Mouse (Mus musculus) lung, adult 2 months (tissue): Measurements from ENCODE around the gene Mb.

Source experiments
- CTCF ChIP-seq: fragments of 200-500 bp; IDR thresholded peaks from 2 replicates; pipeline ENCODE4 v1.5.1; 2011; ENCODE audit warnings: mild to moderate bottlenecking, low read length, control low read depth; ENCODE audit not compliant: insufficient read depth
- POLR2A ChIP-seq: fragments of 200-500 bp; IDR thresholded peaks from 2 replicates; pipeline ENCODE4 v1.6.1; 2011; ENCODE audit warnings: low read depth, mild to moderate bottlenecking, control low read depth, low read length, borderline replicate concordance; ENCODE audit errors: extremely low read depth

DNA sequence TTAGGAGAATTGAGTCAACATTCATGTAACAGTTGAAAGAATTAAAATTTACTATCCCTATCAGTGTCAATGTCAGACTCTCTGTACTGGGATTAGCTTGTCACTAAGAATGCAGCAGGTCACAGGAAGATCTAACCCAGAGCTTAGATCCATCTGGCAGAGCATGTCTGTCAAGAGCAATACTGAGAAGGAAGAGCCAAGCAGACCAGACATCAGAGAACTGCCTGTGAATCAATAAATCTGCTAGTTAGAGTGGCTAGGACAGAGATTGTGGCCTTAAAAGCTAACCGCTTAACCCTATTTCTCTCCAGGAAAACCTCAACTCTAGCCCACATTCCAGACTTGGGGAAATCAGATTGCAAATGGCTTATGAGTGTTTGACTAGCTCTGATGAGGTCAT lies 36.0 kb upstream of the Mb start:
- TF ChIP-seq POLR2A (no peak), CTCF (no peak)
